19 mouse cellular contexts compared by ENCODE assay signal in genomic region chr4:140615771-140616170, GRCm38 (mm10). TPM values are rescaled to one million over a fixed set of nuclear protein-coding genes. Genes with fewer than 3 reads are reported as not detected.
DNase-seq lines count a peak whose midpoint lies in the region; ATAC-seq and TF ChIP-seq lines count a peak whose summit lies in the region.
"Had no signal": no experiment of that assay in that cellular context is flagged by ENCODE, and none has a peak within 500 bp of the region (broad histone marks: within the 10 kb centered on the region; RNA-seq: fewer than 3 reads in every experiment).

No protein-coding gene starts in this region.

- WGBS in hindbrain, embryonic 10.5 days: 90% methylated on average over 7 of the region's 7 CpGs
- 89% methylated on average over 7 of the region's 7 CpGs for WGBS in hindbrain, postnatal 0 days
- 23% methylated on average over 7 of the region's 7 CpGs for WGBS in small intestine, adult 2 months

- H3K27ac ChIP-seq in hindbrain, embryonic 10.5 days: 0 out of 2 replicates have a peak overlapping the region, but pooled peaks have one; percentile 31
- H3K27ac ChIP-seq in hindbrain, postnatal 0 days: no peak overlapping the region
- peak overlapping the region; percentile 54 for H3K27ac ChIP-seq in small intestine, adult 2 months (ENCODE audit: insufficient read depth, low read depth, low read length)
- H3K27ac ChIP-seq: layer of hippocampus, adult 2 months; limb, embryonic 13.5 days had no signal

- TF ChIP-seq POLR2A in small intestine, adult 2 months (IDR thresholded peaks at IDR 0.05; ENCODE audit: low read depth, low read length): no peak

- no peak overlapping the region for H3K4me2 ChIP-seq in hindbrain, postnatal 0 days (ENCODE audit: low read depth, low read length)
- H3K4me2 ChIP-seq: limb, embryonic 13.5 days; lung, embryonic 15.5 days; midbrain, embryonic 12.5 days had no signal

- peaks cover 50% of the 10 kb centered on the region for H3K36me3 ChIP-seq in hindbrain, embryonic 10.5 days
- H3K36me3 ChIP-seq in hindbrain, postnatal 0 days (ENCODE audit: insufficient read depth, low read length): no peaks in the 10 kb centered on the region; the same call in 1 of the 2 replicates
- no peaks in the 10 kb centered on the region for H3K36me3 ChIP-seq in small intestine, adult 2 months (ENCODE audit: control insufficient read depth, insufficient read depth, low read length)

- TF ChIP-seq CTCF in hindbrain, postnatal 0 days (IDR thresholded peaks at IDR 0.05; ENCODE audit: low read depth): no peak
- TF ChIP-seq CTCF in small intestine, adult 2 months (IDR thresholded peaks at IDR 0.05; ENCODE audit: extremely low read depth, insufficient read length, insufficient replicate concordance, low read depth, low read length): no peak

- no peak for DNase-seq in hindbrain, embryonic 10.5 days (ENCODE audit: low spot score)
- DNase-seq in hindbrain, postnatal 0 days (ENCODE audit: low spot score): no peak
- DNase-seq in lung, adult 18-20 months: peak; percentile 58 to 62
- DNase-seq in lung, postnatal 10 days: no peak
- no peak for DNase-seq in cerebellum, adult 8-10 months
- DNase-seq: adrenal gland, postnatal 36 days; cerebellum, adult 9-10 months; forebrain, postnatal 0 days; heart, adult 2 months; heart, postnatal 10 days; right cerebral cortex, postnatal 25 days; thymus, postnatal 4 days had no signal

- H3K9ac ChIP-seq in hindbrain, postnatal 0 days (replicated peaks; ENCODE audit: low read length): no peak overlapping the region
- H3K9ac ChIP-seq: forebrain, postnatal 0 days; limb, embryonic 13.5 days; lung, embryonic 15.5 days; midbrain, embryonic 12.5 days had no signal

- no peaks in the 10 kb centered on the region for H3K9me3 ChIP-seq in hindbrain, embryonic 10.5 days
- no peaks in the 10 kb centered on the region for H3K9me3 ChIP-seq in hindbrain, postnatal 0 days (ENCODE audit: low read length)
- H3K9me3 ChIP-seq: limb, embryonic 13.5 days; lung, embryonic 15.5 days; midbrain, embryonic 12.5 days had no signal

- no peaks in the 10 kb centered on the region for H3K27me3 ChIP-seq in hindbrain, embryonic 10.5 days (ENCODE audit: insufficient read depth, poor library complexity, severe bottlenecking)
- no peaks in the 10 kb centered on the region for H3K27me3 ChIP-seq in hindbrain, postnatal 0 days (ENCODE audit: insufficient read depth, low read length)
- no peaks in the 10 kb centered on the region for H3K27me3 ChIP-seq in small intestine, adult 2 months (ENCODE audit: control insufficient read depth, insufficient read depth, low read length)
- H3K27me3 ChIP-seq: limb, embryonic 13.5 days; lung, embryonic 15.5 days; midbrain, embryonic 12.5 days had no signal

- ATAC-seq in hindbrain, postnatal 0 days: no peak
- ATAC-seq in granulocyte monocyte progenitor cell, adult 5-6 weeks (replicated peaks; ENCODE audit: poor library complexity, severe bottlenecking): 0 out of 2 replicates have a peak, but pooled peaks have one; percentile 28
- ATAC-seq: forebrain, postnatal 0 days; hindbrain, embryonic 16.5 days had no signal

- peaks cover 71% of the 10 kb centered on the region for H3K4me1 ChIP-seq in hindbrain, embryonic 10.5 days (replicated peaks)
- H3K4me1 ChIP-seq in hindbrain, postnatal 0 days (ENCODE audit: insufficient read depth, low read length): peaks cover 12% of the 10 kb centered on the region
- H3K4me1 ChIP-seq in small intestine, adult 2 months (ENCODE audit: control insufficient read depth, insufficient read depth, insufficient read length, low read length): peaks cover 11% of the 10 kb centered on the region

- H3K4me3 ChIP-seq in hindbrain, embryonic 10.5 days: no peak overlapping the region
- H3K4me3 ChIP-seq in hindbrain, postnatal 0 days (ENCODE audit: low read length): no peak overlapping the region
- H3K4me3 ChIP-seq in small intestine, adult 2 months (ENCODE audit: low read depth, low read length): peak overlapping the region; percentile 59
- H3K4me3 ChIP-seq: heart, adult 2 months; layer of hippocampus, adult 2 months; limb, embryonic 13.5 days; lung, embryonic 15.5 days; midbrain, embryonic 12.5 days had no signal

RNA-seq across cellular contexts. Expression of gene Arhgef10l, which starts 50.0 kb away (rescaled TPM):
- polyA plus RNA-seq in hindbrain, embryonic 10.5 days (2016; fragmentation: Nextera tagmentation; extraction: Ambion mirVana): 23.7 and 32.3 TPM in 2 replicates
- 79.2 and 79.4 TPM in 2 replicates for total RNA-seq in hindbrain, postnatal 0 days (2014; rRNA removed)
- polyA plus RNA-seq in hindbrain, postnatal 0 days (2015; fragmentation: Nextera tagmentation; extraction: Ambion mirVana): 22.5 and 22.6 TPM in 2 replicates
- 4.2 and 6.0 TPM in 2 replicates for total RNA-seq in granulocyte monocyte progenitor cell, adult 5-6 weeks (2014; fragmentation: Nextera tagmentation)
- total RNA-seq in granulocyte monocyte progenitor cell, adult 5-6 weeks (2017): 6.9 and 7.2 TPM in 2 replicates
- 10.4 and 14.2 TPM in 2 replicates for polyA plus RNA-seq in small intestine, adult 2 months (2012; rRNA removed)

Comparison
In these comparisons a context has a peak if more than half of its experiments do, and no peak if none do; other contexts are left out.
1. DNase-seq: peak in lung, adult 18-20 months (2 of 2); none in hindbrain, embryonic 10.5 days (single experiment), hindbrain, postnatal 0 days (single experiment), lung, postnatal 10 days (single experiment) and cerebellum, adult 8-10 months (single experiment).